8 mouse cellular contexts compared by ENCODE assay signal in genomic region chr14:120831847-120832613, GRCm38 (mm10).
A peak's percentile ranks its signal among the peaks of the same experiment; 100 is the strongest.
DNase-seq lines count a peak whose midpoint lies in the region; ATAC-seq lines count a peak whose summit lies in the region.

No protein-coding gene starts in this region.

- peaks cover 9% of the 10 kb centered on the region; the same call in 1 of the 2 replicates for H3K4me1 ChIP-seq in intestine, embryonic 15.5 days (replicated peaks)
- peaks cover 26% of the 10 kb centered on the region for H3K4me1 ChIP-seq in midbrain, embryonic 10.5 days

- peak; percentile 89 to 97 for DNase-seq in adrenal gland, adult (ENCODE audit: inconsistent age in 2 of 2, low spot score in 1 of 2)
- peak; percentile 96 for DNase-seq in embryo, embryonic 10.5 days (ENCODE audit: low spot score)
- DNase-seq in gastrocnemius, postnatal 36 days, result peak; percentile 81 to 89
- DNase-seq in left cerebral cortex, postnatal 25 days (ENCODE audit: low spot score in 2 of 2), result peak; percentile 92 to 95
- DNase-seq in midbrain, embryonic 10.5 days (ENCODE audit: low spot score), result peak; percentile 90
- peak; percentile 95 for DNase-seq in right cerebral cortex, postnatal 4 days

- H3K27ac ChIP-seq in intestine, embryonic 15.5 days, result peak overlapping the region; percentile 95
- H3K27ac ChIP-seq in midbrain, embryonic 10.5 days (replicated peaks), result peak overlapping the region; percentile 75

- peak overlapping the region; percentile 33 for H3K4me3 ChIP-seq in intestine, embryonic 15.5 days (replicated peaks)
- H3K4me3 ChIP-seq in midbrain, embryonic 10.5 days, result peak overlapping the region; percentile 36

- no peaks in the 10 kb centered on the region for H3K27me3 ChIP-seq in intestine, embryonic 15.5 days (replicated peaks)
- no peaks in the 10 kb centered on the region for H3K27me3 ChIP-seq in midbrain, embryonic 10.5 days (ENCODE audit: low read depth, poor library complexity, severe bottlenecking)

- ATAC-seq in intestine, embryonic 15.5 days, result peak; percentile 96
- no peak for ATAC-seq in erythroid progenitor cell, adult 5-6 weeks (replicated peaks; ENCODE audit: low FRiP score, poor library complexity, severe bottlenecking)

- WGBS in intestine, embryonic 15.5 days, result under 1% methylated on average over 23 of the region's 23 CpGs
- WGBS in midbrain, embryonic 10.5 days, result 11% methylated on average over 23 of the region's 23 CpGs

- no peaks in the 10 kb centered on the region for H3K9me3 ChIP-seq in intestine, embryonic 15.5 days
- H3K9me3 ChIP-seq in midbrain, embryonic 10.5 days (replicated peaks), result no peaks in the 10 kb centered on the region

- H3K36me3 ChIP-seq in intestine, embryonic 15.5 days, result no peaks in the 10 kb centered on the region
- no peaks in the 10 kb centered on the region for H3K36me3 ChIP-seq in midbrain, embryonic 10.5 days

- intact Hi-C loops in gastrocnemius, postnatal 36 days (cut with DNase I), result loop anchor here (5.0 to 10.0 kb wide), 5 partner anchors 140 to 620 kb away; partner anchors contain the start of gene Farp1
- intact Hi-C loops in left cerebral cortex, postnatal 25 days (cut with DNase I), result loop anchor here (2.0 to 10.0 kb wide), 4 partner anchors 79 to 620 kb away; partner anchors contain the start of gene Ipo5

- peak overlapping the region; percentile 37 for H3K9ac ChIP-seq in intestine, embryonic 15.5 days

- peak overlapping the region; percentile 61 for H3K4me2 ChIP-seq in intestine, embryonic 15.5 days (replicated peaks)
